Mouse (Mus musculus) hindbrain, embryonic 11.5 days (tissue): ENCODE results near the gene Shisa7. TPM values are rescaled to one million over a fixed set of nuclear protein-coding genes. Genes with fewer than 3 reads are reported as not detected.

Source experiments
- polyA plus RNA-seq: library from polyadenylated mRNA; unstranded; fragments of >200 nt; fragmentation: Nextera tagmentation; extraction: Ambion mirVana; gene quantifications from 2 replicates; pipeline ENCODE4 v1.2.1, GENCODE M21; 2014

Gene Shisa7
- polyA plus RNA-seq, 1 experiment from 2014 or later = 4.1 TPM

Other genes with a start within 250 kb of the Shisa7 start
- gene Ptprh, start 240.7 kb downstream of the Shisa7 start, polyA plus RNA-seq = 0.11 TPM in 1 of 2 replicates, not detected in the other
- gene Tmem86b, start 213.3 kb downstream of the Shisa7 start, polyA plus RNA-seq = 3.2 and 3.3 TPM in 2 replicates
- 6.0 and 8.1 TPM in 2 replicates for gene Ppp6r1, start 185.7 kb downstream of the Shisa7 start, polyA plus RNA-seq
- gene Hspbp1, start 159.6 kb downstream of the Shisa7 start, polyA plus RNA-seq = 112 and 114 TPM in 2 replicates
- gene Brsk1, start 154.1 kb downstream of the Shisa7 start, polyA plus RNA-seq = 3.1 and 5.1 TPM in 2 replicates
- gene Tmem150b, start 119.4 kb downstream of the Shisa7 start, polyA plus RNA-seq = 0.22 and 0.26 TPM in 2 replicates
- 64.3 and 69.2 TPM in 2 replicates for gene Kmt5c, start 104.6 kb downstream of the Shisa7 start, polyA plus RNA-seq
- gene Cox6b2, start 91.6 kb downstream of the Shisa7 start, polyA plus RNA-seq = 28.0 and 28.5 TPM in 2 replicates
- not detected in 2 replicates for gene Fam71e2, start 73.4 kb downstream of the Shisa7 start, polyA plus RNA-seq
- 0.08 and 0.14 TPM in 2 replicates for gene Il11, start 61.8 kb downstream of the Shisa7 start, polyA plus RNA-seq
- gene Tmem190, start 61.8 kb downstream of the Shisa7 start, polyA plus RNA-seq = not detected in 2 replicates
- gene Tmem238, start 55.0 kb downstream of the Shisa7 start, polyA plus RNA-seq = 0.78 and 0.93 TPM in 2 replicates
- 186 and 191 TPM in 2 replicates for gene Rpl28, start 51.8 kb downstream of the Shisa7 start, polyA plus RNA-seq
- gene Ube2s, start 32.1 kb downstream of the Shisa7 start, polyA plus RNA-seq = 400 and 452 TPM in 2 replicates
- gene Isoc2b, start 25.6 kb upstream of the Shisa7 start, polyA plus RNA-seq = 2.5 and 2.9 TPM in 2 replicates
- 1.1 TPM in 2 replicates for gene Isoc2a, start 32.5 kb upstream of the Shisa7 start, polyA plus RNA-seq
- 0.11 TPM in 1 of 2 replicates, not detected in the other for gene Gm36210, start 61.8 kb upstream of the Shisa7 start, polyA plus RNA-seq
- 4.0 and 4.2 TPM in 2 replicates for gene Zfp628, start 70.5 kb upstream of the Shisa7 start, polyA plus RNA-seq
- 7.1 and 7.3 TPM in 2 replicates for gene Nat14, start 77.3 kb upstream of the Shisa7 start, polyA plus RNA-seq
- 1.1 and 1.4 TPM in 2 replicates for gene Ssc5d, start 81.1 kb upstream of the Shisa7 start, polyA plus RNA-seq
- 0.07 and 0.09 TPM in 2 replicates for gene Sbk2, start 119.7 kb upstream of the Shisa7 start, polyA plus RNA-seq
- gene Sbk3, start 126.5 kb upstream of the Shisa7 start, polyA plus RNA-seq = 0.04 TPM in 1 of 2 replicates, not detected in the other
- 45.0 and 61.0 TPM in 2 replicates for gene Zfp579, start 151.5 kb upstream of the Shisa7 start, polyA plus RNA-seq
- 7.5 and 10.6 TPM in 2 replicates for gene Zfp524, start 169.7 kb upstream of the Shisa7 start, polyA plus RNA-seq
- 38.2 and 43.2 TPM in 2 replicates for gene Fiz1, start 170.0 kb upstream of the Shisa7 start, polyA plus RNA-seq
- gene Gm44973, start 170.8 kb upstream of the Shisa7 start, polyA plus RNA-seq = 0.19 and 1.8 TPM in 2 replicates
- gene Zfp865, start 175.7 kb upstream of the Shisa7 start, polyA plus RNA-seq = 5.7 and 8.6 TPM in 2 replicates
- gene Ccdc106, start 175.9 kb upstream of the Shisa7 start, polyA plus RNA-seq = 7.2 and 8.6 TPM in 2 replicates
- not detected in 2 replicates for gene 4632433K11Rik, start 189.4 kb upstream of the Shisa7 start, polyA plus RNA-seq
- 3.1 and 4.3 TPM in 2 replicates for gene Zfp784, start 193.8 kb upstream of the Shisa7 start, polyA plus RNA-seq
- gene Zfp580, start 206.8 kb upstream of the Shisa7 start, polyA plus RNA-seq = 32.4 and 37.5 TPM in 2 replicates
- 161 and 162 TPM in 2 replicates for gene U2af2, start 217.4 kb upstream of the Shisa7 start, polyA plus RNA-seq
- 54.2 and 55.3 TPM in 2 replicates for gene Epn1, start 235.5 kb upstream of the Shisa7 start, polyA plus RNA-seq